Mouse (Mus musculus) midbrain, embryonic 12.5 days (tissue): Measurements from ENCODE around the gene Xcr1. TPM values are rescaled to one million over a fixed set of nuclear protein-coding genes. Genes with fewer than 3 reads are reported as not detected.

Experiments used
- ATAC-seq: fragments of 200-750 bp; cut with Nextera tagmentation; 2 replicates; pipeline ENCODE4 v1.8.0; 2017; ENCODE audit warnings: low read depth, moderate TSS enrichment, moderate library complexity; ENCODE audit not compliant: low FRiP score
- H3K27ac ChIP-seq: fragments of 300-500 bp; sonication (generic); replicated peaks from 2 replicates; pipeline ENCODE4 v1.5.1; 2016; ENCODE audit warnings: mild to moderate bottlenecking
- H3K27me3 ChIP-seq: fragments of 300-500 bp; sonication (generic); 2 replicates; pipeline ENCODE4 v1.6.1; 2016; ENCODE audit warnings: mild to moderate bottlenecking
- H3K36me3 ChIP-seq: fragments of 300-500 bp; sonication (generic); 2 replicates; pipeline ENCODE4 v1.6.1; 2016
- H3K4me1 ChIP-seq: fragments of 300-500 bp; sonication (generic); 2 replicates; pipeline ENCODE4 v1.6.1; 2016
- H3K4me2 ChIP-seq: fragments of 300-500 bp; sonication (generic); replicated peaks from 2 replicates; pipeline ENCODE4 v1.6.1; 2016; ENCODE audit warnings: mild to moderate bottlenecking, moderate library complexity
- H3K4me3 ChIP-seq: fragments of 300-500 bp; sonication (generic); 2 replicates; pipeline ENCODE4 v1.5.1; 2016; ENCODE audit warnings: mild to moderate bottlenecking
- H3K9ac ChIP-seq: fragments of 300-500 bp; sonication (generic); replicated peaks from 2 replicates; pipeline ENCODE4 v1.6.1; 2016; ENCODE audit warnings: mild to moderate bottlenecking, moderate library complexity
- H3K9me3 ChIP-seq: fragments of 300-500 bp; sonication (generic); 2 replicates; pipeline ENCODE4 v1.6.1; 2016; ENCODE audit warnings: mild to moderate bottlenecking
- WGBS: fragments of 180-500 bp; shearing (Covaris S2); methylation state at CpG from one replicate; pipeline ENCODE4 v1.1.7; 2016; 5-methylcytosine and 5-hydroxymethylcytosine counted together
- polyA plus RNA-seq: library from polyadenylated mRNA; unstranded; fragments of >200 nt; fragmentation: Nextera tagmentation; extraction: Ambion mirVana; gene quantifications from 2 replicates; pipeline ENCODE4 v1.2.1, GENCODE M21; 2016

The Xcr1 gene
- polyA plus RNA-seq, 1 experiment from 2014 or later, result not detected

DNA sequence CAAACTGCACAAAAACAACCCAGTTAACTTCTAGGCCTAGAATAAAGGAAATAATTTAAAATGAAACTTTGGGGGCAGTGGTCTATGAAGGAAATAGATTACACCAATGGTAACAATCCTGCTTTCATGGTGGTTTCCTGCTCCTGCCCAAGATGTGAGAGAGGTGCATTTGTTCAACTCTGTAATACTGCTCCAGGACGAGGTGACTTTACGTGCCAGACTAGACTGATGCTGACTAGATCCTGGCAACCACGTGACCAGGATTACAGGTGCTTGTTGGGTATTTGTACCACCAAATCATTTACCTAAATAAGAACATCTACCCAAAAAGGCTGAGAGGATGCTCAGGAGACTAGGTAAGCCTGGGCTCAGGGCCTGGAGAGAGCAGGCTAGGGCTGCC lies 50.0 kb downstream of the Xcr1 start:
- Histone ChIP-seq H3K4me2 (no peak overlapping the region), H3K4me3 (no peak overlapping the region), H3K27me3 (no peaks in the 10 kb centered on the region), H3K4me1 (no peaks in the 10 kb centered on the region), H3K9me3 (no peaks in the 10 kb centered on the region), H3K27ac (no peak overlapping the region), H3K36me3 (peaks cover 30% of the 10 kb centered on the region; the same call in 1 of the 2 replicates), H3K9ac (no peak overlapping the region)
- no peak for ATAC-seq
- 95% methylated on average over 3 of the region's 3 CpGs for WGBS

DNA sequence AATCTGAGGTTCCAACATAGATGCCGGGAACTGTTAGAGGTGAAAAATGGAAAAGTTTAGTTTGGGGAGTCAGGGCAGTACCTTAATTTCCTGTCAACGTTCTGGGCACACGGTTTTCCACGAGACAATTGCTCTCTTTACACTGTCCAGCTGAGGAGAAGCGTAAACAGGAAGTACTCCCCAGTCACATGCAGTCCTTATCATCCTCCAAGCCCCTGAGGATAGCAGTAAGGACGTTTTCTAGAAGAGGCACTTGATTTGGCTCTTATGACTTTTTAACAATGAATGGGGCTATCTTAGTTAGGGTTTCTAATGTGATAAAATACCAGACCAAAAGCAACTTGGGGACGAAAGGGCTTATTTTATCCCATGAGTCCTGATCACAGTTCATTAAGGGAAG lies 53.2 kb downstream of the Xcr1 start:
- no peaks in the 10 kb centered on the region for H3K27me3 ChIP-seq
- no peaks in the 10 kb centered on the region for H3K4me1 ChIP-seq
- H3K9ac ChIP-seq, result no peak overlapping the region
- no peak overlapping the region for H3K4me3 ChIP-seq
- ATAC-seq, result no peak
- H3K36me3 ChIP-seq, result peaks cover 13% of the 10 kb centered on the region; the same call in 1 of the 2 replicates
- no peak overlapping the region for H3K4me2 ChIP-seq
- no peaks in the 10 kb centered on the region for H3K9me3 ChIP-seq
- H3K27ac ChIP-seq, result no peak overlapping the region
- 87% methylated on average over 7 of the region's 7 CpGs for WGBS

DNA sequence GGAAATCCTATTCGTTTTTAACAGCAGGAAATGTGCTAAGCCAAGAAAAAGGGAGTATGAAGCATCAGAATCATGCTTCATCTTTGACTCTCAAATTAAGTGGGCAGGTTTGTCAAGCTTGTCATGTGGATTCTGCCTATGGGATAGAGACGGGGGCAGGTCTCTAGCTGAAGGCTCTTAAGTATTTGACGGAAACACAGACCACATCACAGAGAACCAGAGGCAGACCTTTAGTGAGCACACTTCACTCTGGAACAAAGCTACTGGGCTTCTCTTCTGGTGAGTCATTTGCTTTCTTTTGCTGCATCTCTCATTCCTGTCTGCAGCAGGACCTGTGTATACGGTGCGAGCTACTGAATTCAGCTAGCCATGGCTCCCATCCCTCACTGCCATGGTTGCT lies 55.6 kb downstream of the Xcr1 start, which contains the start of gene Cxcr6:
Cxcr6 (plus strand) TSS at position 209 of the 400 bp plus-strand sequence.
- Histone ChIP-seq H3K4me1 (no peaks in the 10 kb centered on the region), H3K36me3 (peaks cover 13% of the 10 kb centered on the region; the same call in 1 of the 2 replicates), H3K27me3 (no peaks in the 10 kb centered on the region), H3K4me3 (no peak within 1 kb of the TSS), H3K9me3 (no peaks in the 10 kb centered on the region), H3K4me2 (no peak within 1 kb of the TSS), H3K27ac (no peak within 1 kb of the TSS), H3K9ac (no peak within 1 kb of the TSS)
- WGBS, result 86% methylated on average over 5 of the region's 5 CpGs
- ATAC-seq, result no peak

DNA sequence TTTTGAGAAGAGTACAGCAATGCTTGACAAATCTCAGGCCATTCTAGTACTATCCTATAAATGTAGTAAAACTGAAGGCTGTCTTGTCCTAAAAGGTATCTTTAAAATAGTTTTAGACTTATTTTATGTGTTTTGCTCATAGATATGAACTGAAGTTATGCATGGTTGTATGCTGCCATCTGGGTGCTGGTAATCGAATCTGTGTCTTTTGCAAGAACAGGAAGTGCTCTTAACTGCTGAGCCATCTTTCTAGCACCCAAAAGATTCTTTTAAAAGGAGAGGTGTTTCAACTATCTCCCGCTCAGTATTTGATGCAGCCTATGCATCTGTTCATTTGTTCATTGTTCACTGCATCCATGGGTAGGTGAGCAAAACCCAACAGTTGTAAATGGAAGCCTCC lies 56.6 kb downstream of the Xcr1 start:
- Histone ChIP-seq H3K9me3 (no peaks in the 10 kb centered on the region), H3K4me1 (no peaks in the 10 kb centered on the region), H3K4me2 (no peak overlapping the region), H3K27me3 (no peaks in the 10 kb centered on the region), H3K36me3 (peaks cover 12% of the 10 kb centered on the region; the same call in 1 of the 2 replicates), H3K4me3 (no peak overlapping the region), H3K9ac (no peak overlapping the region), H3K27ac (no peak overlapping the region)
- ATAC-seq, result no peak
- 94% methylated on average over 2 of the region's 2 CpGs for WGBS

DNA sequence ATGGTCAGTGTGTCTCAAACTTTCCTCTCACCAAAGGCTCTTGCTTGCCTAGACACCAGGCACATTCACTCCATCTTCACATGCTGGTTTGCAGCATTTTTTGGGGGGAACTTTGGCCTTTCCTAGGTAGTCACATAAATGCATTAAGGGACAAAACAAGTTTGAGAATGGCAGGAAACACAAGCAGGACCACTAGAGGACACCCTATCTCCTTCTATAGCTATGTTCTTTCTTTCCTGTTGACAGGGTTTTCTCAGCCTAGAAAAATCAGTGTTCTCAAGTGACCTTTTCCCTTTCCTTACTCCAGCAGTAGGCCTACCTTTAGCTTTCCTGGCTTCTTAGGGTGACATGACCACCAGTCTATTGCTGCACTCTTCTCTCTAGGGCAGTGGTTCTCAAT lies 58.9 kb downstream of the Xcr1 start:
- Histone ChIP-seq H3K4me1 (no peaks in the 10 kb centered on the region), H3K4me2 (no peak overlapping the region), H3K9me3 (no peaks in the 10 kb centered on the region), H3K27me3 (no peaks in the 10 kb centered on the region), H3K4me3 (no peak overlapping the region), H3K27ac (no peak overlapping the region), H3K36me3 (peaks cover 18% of the 10 kb centered on the region; the same call in 1 of the 2 replicates), H3K9ac (no peak overlapping the region)
- ATAC-seq, result no peak

DNA sequence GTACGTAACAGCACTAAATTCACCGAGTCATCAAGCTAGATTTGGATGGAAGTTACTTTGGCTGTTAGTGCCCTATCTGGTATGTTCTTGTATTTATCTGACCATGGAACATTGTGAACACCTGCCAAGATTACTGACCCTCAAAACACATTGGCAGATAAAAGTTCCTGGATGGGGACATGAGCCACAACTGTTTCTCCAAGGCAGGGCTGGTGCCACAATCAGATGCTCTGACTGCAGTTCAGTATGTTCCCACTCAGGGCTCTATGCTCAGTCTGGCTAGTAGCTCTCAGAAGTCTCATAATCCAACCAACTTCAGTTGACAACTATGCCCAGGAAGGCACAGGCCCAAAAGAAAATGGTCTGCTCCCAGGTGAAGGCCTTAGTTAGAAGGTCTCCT lies 59.4 kb downstream of the Xcr1 start:
- peaks cover 22% of the 10 kb centered on the region; the same call in 1 of the 2 replicates for H3K36me3 ChIP-seq
- no peak overlapping the region for H3K4me2 ChIP-seq
- no peak for ATAC-seq
- no peaks in the 10 kb centered on the region for H3K4me1 ChIP-seq
- no peak overlapping the region for H3K27ac ChIP-seq
- no peaks in the 10 kb centered on the region for H3K27me3 ChIP-seq
- H3K9me3 ChIP-seq, result no peaks in the 10 kb centered on the region
- 100% methylated on average over 2 of the region's 2 CpGs for WGBS
- H3K9ac ChIP-seq, result no peak overlapping the region
- H3K4me3 ChIP-seq, result no peak overlapping the region

Other genes with a start within 250 kb of the Xcr1 start
- 0.20 and 0.31 TPM in 2 replicates for gene Slc6a20b, start 229.5 kb downstream of the Xcr1 start, polyA plus RNA-seq
- gene Ccr9, start 183.6 kb downstream of the Xcr1 start, polyA plus RNA-seq, result 0.20 and 0.48 TPM in 2 replicates
- 2.7 and 3.0 TPM in 2 replicates for gene Slc6a20a, start 183.1 kb downstream of the Xcr1 start, polyA plus RNA-seq
- gene Lztfl1, start 144.3 kb downstream of the Xcr1 start, polyA plus RNA-seq, result 53.1 and 55.5 TPM in 2 replicates
- 0.20 and 0.24 TPM in 2 replicates for gene Cxcr6, start 55.6 kb downstream of the Xcr1 start, polyA plus RNA-seq
- 11.2 and 11.6 TPM in 2 replicates for gene Fyco1, start 10.1 kb downstream of the Xcr1 start, polyA plus RNA-seq
- 0.72 and 1.6 TPM in 2 replicates for gene Ccr1, start 106.7 kb upstream of the Xcr1 start, polyA plus RNA-seq
- not detected in 2 replicates for gene Ccr1l1, start 116.4 kb upstream of the Xcr1 start, polyA plus RNA-seq
- 0.06 and 0.13 TPM in 2 replicates for gene Ccr3, start 159.9 kb upstream of the Xcr1 start, polyA plus RNA-seq
- 0.17 and 0.34 TPM in 2 replicates for gene Ccr2, start 239.9 kb upstream of the Xcr1 start, polyA plus RNA-seq